Mouse (Mus musculus) layer of hippocampus, adult 11-12 months (tissue): Measurements from ENCODE around the gene Ndufa4l2.

Source experiments
- DNase-seq: peaks from one replicate; pipeline ENCODE4 v3.0.0; 2022; ENCODE audit warnings: low spot score

Gene Ndufa4l2

GRCm38 (mm10) chr10:127514764-127515163 is at the start of gene Ndufa4l2:
Gene Ndufa4l2, plus strand, starts transcription at chr10:127514967.
- no peak for DNase-seq

GRCm38 (mm10) chr10:127471281-127471988 is 43.3 kb upstream of the Ndufa4l2 start:
- no peak for DNase-seq

- DNase-seq, result no peak
These were observed 42.0 kb upstream of the Ndufa4l2 start for GRCm38 (mm10) chr10:127472722-127473121.

GRCm38 (mm10) chr10:127475175-127475574 is 39.6 kb upstream of the Ndufa4l2 start:
- DNase-seq, result no peak

GRCm38 (mm10) chr10:127476541-127476940 is 38.2 kb upstream of the Ndufa4l2 start:
- DNase-seq, result no peak

GRCm38 (mm10) chr10:127477301-127477700 is 37.5 kb upstream of the Ndufa4l2 start:
- no peak for DNase-seq

GRCm38 (mm10) chr10:127479131-127479530 is 35.6 kb upstream of the Ndufa4l2 start:
- DNase-seq, result peak; percentile 41

- DNase-seq, result peak; percentile 67
These were observed 33.6 kb upstream of the Ndufa4l2 start for GRCm38 (mm10) chr10:127480833-127481813.

- DNase-seq, result no peak
These were observed 29.5 kb upstream of the Ndufa4l2 start for GRCm38 (mm10) chr10:127485235-127485634.

GRCm38 (mm10) chr10:127488856-127489255 is 25.9 kb upstream of the Ndufa4l2 start:
- no peak for DNase-seq

- DNase-seq, result no peak
These were observed 24.3 kb upstream of the Ndufa4l2 start for GRCm38 (mm10) chr10:127490160-127491127.

- no peak for DNase-seq
These were observed 23.6 kb upstream of the Ndufa4l2 start for GRCm38 (mm10) chr10:127491128-127491512.

- no peak for DNase-seq
These were observed 22.6 kb upstream of the Ndufa4l2 start for GRCm38 (mm10) chr10:127492118-127492517.

GRCm38 (mm10) chr10:127496156-127496555 is 18.6 kb upstream of the Ndufa4l2 start:
- DNase-seq, result no peak

GRCm38 (mm10) chr10:127499516-127499915 is 15.3 kb upstream of the Ndufa4l2 start:
- no peak for DNase-seq

- no peak for DNase-seq
These were observed 14.7 kb upstream of the Ndufa4l2 start for GRCm38 (mm10) chr10:127500042-127500441.

- no peak for DNase-seq
These were observed 13.6 kb upstream of the Ndufa4l2 start, which contains the start of gene Stac3 for GRCm38 (mm10) chr10:127500894-127501893. Gene Stac3, plus strand, starts transcription at chr10:127501686.

- DNase-seq, result peak; percentile 80
These were observed 6.5 kb upstream of the Ndufa4l2 start for GRCm38 (mm10) chr10:127508239-127508638.

- DNase-seq, result peak; percentile 88
These were observed 5.5 kb upstream of the Ndufa4l2 start for GRCm38 (mm10) chr10:127509051-127509836.
